Comparison of ENCODE assay signal across 28 mouse cellular contexts in the genomic region with DNA sequence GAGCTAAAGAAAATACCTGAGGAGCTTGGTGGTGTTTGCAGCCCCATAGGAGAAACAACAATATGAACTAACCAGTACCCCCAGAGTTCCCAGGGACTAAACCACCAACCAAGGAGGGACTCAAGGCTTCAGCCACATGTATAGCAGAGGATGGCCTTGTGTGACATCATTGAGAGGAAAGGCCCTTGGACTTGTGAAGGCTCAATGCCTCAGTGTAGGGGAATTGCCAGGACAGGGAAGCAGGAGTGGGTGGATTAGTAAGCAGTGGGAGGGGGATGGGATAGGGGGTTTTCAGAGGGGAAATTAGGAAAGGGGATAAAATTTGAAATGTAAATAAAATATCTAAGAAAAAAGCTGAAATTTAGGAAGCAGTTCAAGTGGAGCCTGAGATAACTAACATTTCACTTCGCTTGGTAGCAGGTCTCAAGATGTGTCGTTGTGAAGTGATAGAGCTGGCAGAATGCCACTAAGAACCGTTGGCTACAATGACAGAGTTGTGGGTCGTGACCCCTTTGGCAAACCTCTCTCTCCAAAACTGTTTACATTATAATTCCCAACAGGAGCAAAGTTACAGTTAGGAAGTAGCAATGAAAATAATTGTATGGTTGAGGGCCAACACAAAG. TPM values are rescaled to one million over a fixed set of nuclear protein-coding genes. Genes with fewer than 3 reads are reported as not detected.
DNase-seq lines count a peak whose midpoint lies in the region; ATAC-seq and TF ChIP-seq lines count a peak whose summit lies in the region.
"Had no signal": no experiment of that assay in that cellular context is flagged by ENCODE, and none has a peak within 500 bp of the region (broad histone marks: within the 10 kb centered on the region; RNA-seq: fewer than 3 reads in every experiment).

No protein-coding gene starts in this region.

- H3K9ac ChIP-seq in lung, embryonic 14.5 days, result no peak overlapping the region
- H3K9ac ChIP-seq in liver, embryonic 14.5 days (replicated peaks), result peak overlapping the region; percentile 18
- no peak overlapping the region for H3K9ac ChIP-seq in heart, adult 2 months (ENCODE audit: low read depth, low read length)
- H3K9ac ChIP-seq: embryonic facial prominence, embryonic 13.5 days; hindbrain, embryonic 13.5 days; limb, embryonic 12.5 days; midbrain, embryonic 12.5 days had no signal

- H3K79me2 ChIP-seq in heart, adult 2 months (replicated peaks; ENCODE audit: control insufficient read depth, insufficient read depth, low read length), result no peaks in the 10 kb centered on the region

- no peaks in the 10 kb centered on the region for H3K4me1 ChIP-seq in lung, embryonic 14.5 days (ENCODE audit: insufficient read depth)
- no peaks in the 10 kb centered on the region; the same call in 1 of the 2 replicates for H3K4me1 ChIP-seq in lung, adult 2 months (ENCODE audit: control insufficient read depth, insufficient read depth, low read length)
- peaks cover 32 to 42% of the 10 kb centered on the region in 2 experiments for H3K4me1 ChIP-seq in liver, embryonic 14.5 days (replicated peaks; ENCODE audit: control insufficient read depth in 2 of 2, insufficient read depth in 2 of 2, low read length in 1 of 2)
- H3K4me1 ChIP-seq in heart, adult 2 months (ENCODE audit: control insufficient read depth, insufficient read depth, low read length), result peaks cover 1% of the 10 kb centered on the region; the same call in 1 of the 2 replicates
- H3K4me1 ChIP-seq: embryonic facial prominence, embryonic 13.5 days; heart, embryonic 10.5 days; hindbrain, embryonic 13.5 days; limb, embryonic 12.5 days; midbrain, embryonic 12.5 days had no signal

- 22% methylated on average over 4 of the region's 4 CpGs for WGBS in lung, embryonic 14.5 days
- 19% methylated on average over 4 of the region's 4 CpGs for WGBS in lung, adult 2 months
- WGBS in liver, embryonic 14.5 days (ENCODE audit: insufficient replicate concordance), result 16% methylated on average over 4 of the region's 4 CpGs
- 19% methylated on average over 4 of the region's 4 CpGs for WGBS in heart, adult 2 months

- TF ChIP-seq POLR2A in lung, adult 2 months (IDR thresholded peaks at IDR 0.05; ENCODE audit: borderline replicate concordance, extremely low read depth, low read depth, low read length), result no peak
- TF ChIP-seq POLR2A in heart, adult 2 months (IDR thresholded peaks at IDR 0.05; ENCODE audit: insufficient read depth, low read depth, low read length), result no peak

- no peak overlapping the region for H3K27ac ChIP-seq in lung, embryonic 14.5 days (ENCODE audit: low read depth)
- H3K27ac ChIP-seq in liver, embryonic 14.5 days, result peak overlapping the region; percentile 55
- H3K27ac ChIP-seq in heart, adult 2 months, result no peak overlapping the region
- H3K27ac ChIP-seq: embryonic facial prominence, embryonic 13.5 days; heart, embryonic 10.5 days; hindbrain, embryonic 13.5 days; kidney, postnatal 0 days; limb, embryonic 12.5 days; midbrain, embryonic 12.5 days had no signal

- TF ChIP-seq EP300 in liver, embryonic 14.5 days (IDR thresholded peaks at IDR 0.05; ENCODE audit: low read depth), result no peak
- no peak for TF ChIP-seq EP300 in heart, adult 2 months (IDR thresholded peaks at IDR 0.05; ENCODE audit: insufficient read depth, low read depth, low read length)

- peak; percentile 57 for DNase-seq in lung, embryonic 14.5 days
- no peak for DNase-seq in lung, adult 2 months
- DNase-seq in adipocyte (ENCODE audit: low spot score) (peak; percentile 44), MN1 (ENCODE audit: low spot score) (no peak)
- DNase-seq in liver, embryonic 14.5 days (ENCODE audit: low read depth in 3 of 3, low spot score in 3 of 3), result no peak
- DNase-seq in heart, adult 2 months, result no peak
- DNase-seq: adrenal gland, postnatal 25 days; cerebellum, adult 11-12 months; cerebellum, adult 9-11 months; heart, postnatal 4 days; kidney, adult 8-10 months; kidney, postnatal 4 days; layer of hippocampus, adult 9-11 months; lung, adult 18-20 months; lung, postnatal 14 days; thymus, postnatal 14 days had no signal

- no peak overlapping the region for H3K4me3 ChIP-seq in lung, embryonic 14.5 days (ENCODE audit: low read depth, low read length)
- H3K4me3 ChIP-seq in lung, adult 2 months (replicated peaks; ENCODE audit: extremely low read depth, low read depth, low read length), result no peak overlapping the region
- no peak overlapping the region for H3K4me3 ChIP-seq in liver, embryonic 14.5 days (ENCODE audit: insufficient read depth in 1 of 2, low read depth in 2 of 2, low read length in 2 of 2)
- H3K4me3 ChIP-seq in heart, adult 2 months, result no peak overlapping the region
- H3K4me3 ChIP-seq: embryonic facial prominence, embryonic 13.5 days; heart, embryonic 10.5 days; hindbrain, embryonic 13.5 days; limb, embryonic 12.5 days; midbrain, embryonic 12.5 days; myocyte had no signal

- no peaks in the 10 kb centered on the region for H3K36me3 ChIP-seq in lung, embryonic 14.5 days (ENCODE audit: insufficient read depth)
- H3K36me3 ChIP-seq in liver, embryonic 14.5 days (replicated peaks; ENCODE audit: control insufficient read depth, insufficient read depth, low read depth), result no peaks in the 10 kb centered on the region
- H3K36me3 ChIP-seq in heart, adult 2 months (ENCODE audit: control insufficient read depth, insufficient read depth, low read length), result no peaks in the 10 kb centered on the region
- H3K36me3 ChIP-seq: embryonic facial prominence, embryonic 13.5 days; heart, embryonic 10.5 days; hindbrain, embryonic 13.5 days; limb, embryonic 12.5 days; midbrain, embryonic 12.5 days had no signal

- no peak overlapping the region for H3K4me2 ChIP-seq in lung, embryonic 14.5 days
- H3K4me2 ChIP-seq in liver, embryonic 14.5 days (ENCODE audit: low read depth), result peak overlapping the region; percentile 48
- H3K4me2 ChIP-seq: embryonic facial prominence, embryonic 13.5 days; hindbrain, embryonic 13.5 days; limb, embryonic 12.5 days; midbrain, embryonic 12.5 days had no signal

- no peaks in the 10 kb centered on the region for H3K27me3 ChIP-seq in lung, embryonic 14.5 days (ENCODE audit: insufficient read depth, low read length)
- H3K27me3 ChIP-seq in liver, embryonic 14.5 days (ENCODE audit: control insufficient read depth, insufficient read depth, low read length), result no peaks in the 10 kb centered on the region
- H3K27me3 ChIP-seq in heart, adult 2 months (ENCODE audit: control insufficient read depth, insufficient read depth, low read length), result no peaks in the 10 kb centered on the region
- H3K27me3 ChIP-seq: embryonic facial prominence, embryonic 13.5 days; hindbrain, embryonic 13.5 days; limb, embryonic 12.5 days; midbrain, embryonic 12.5 days; Patski had no signal

- no peak for ATAC-seq in lung, embryonic 14.5 days (ENCODE audit: insufficient read depth)
- ATAC-seq in liver, embryonic 14.5 days (ENCODE audit: insufficient read depth), result no peak; the same call in 1 of the 2 replicates
- ATAC-seq in megakaryocyte-erythroid progenitor cell, adult 5-6 weeks (replicated peaks; ENCODE audit: low FRiP score, low TSS enrichment, poor library complexity, severe bottlenecking), result peak; percentile 53
- ATAC-seq: CD4-positive, CD25-positive, alpha-beta regulatory T cell, adult 4 months; forebrain, embryonic 16.5 days; intestine, embryonic 16.5 days; Patski had no signal

- TF ChIP-seq CTCF in lung, embryonic 14.5 days (IDR thresholded peaks at IDR 0.05; ENCODE audit: low read depth), result no peak
- TF ChIP-seq CTCF in lung, adult 2 months (IDR thresholded peaks at IDR 0.05; ENCODE audit: insufficient read depth, low read length), result no peak
- no peak for TF ChIP-seq CTCF in liver, embryonic 14.5 days (IDR thresholded peaks at IDR 0.05; ENCODE audit: low read depth)
- no peak for TF ChIP-seq CTCF in heart, adult 2 months (IDR thresholded peaks at IDR 0.05)

- intact Hi-C loops in heart, adult 2 months (cut with DNase I), result no loop called here

- H3K9me3 ChIP-seq in lung, embryonic 14.5 days (ENCODE audit: low read depth, low read length), result no peaks in the 10 kb centered on the region
- no peaks in the 10 kb centered on the region for H3K9me3 ChIP-seq in liver, embryonic 14.5 days (ENCODE audit: control insufficient read depth, low read length)
- H3K9me3 ChIP-seq: embryonic facial prominence, embryonic 13.5 days; heart, embryonic 10.5 days; hindbrain, embryonic 13.5 days; limb, embryonic 12.5 days; midbrain, embryonic 12.5 days had no signal

RNA-seq across cellular contexts. Expression of gene Apbb1ip, which starts 7.6 kb away (rescaled TPM):
- 1.0 and 1.3 TPM in 2 replicates for polyA plus RNA-seq in lung, embryonic 14.5 days (2014; fragmentation: Nextera tagmentation; extraction: Ambion mirVana)
- 5.5 and 6.1 TPM in 2 replicates for polyA plus RNA-seq in lung, adult 2 months (2012; rRNA removed)
- 4.3 and 7.3 TPM in 2 replicates for polyA plus RNA-seq in liver, embryonic 14.5 days (2012; rRNA removed)
- polyA plus RNA-seq in liver, embryonic 14.5 days (2014; fragmentation: Nextera tagmentation; extraction: Ambion mirVana), result 10.6 and 12.2 TPM in 2 replicates
- 128 and 143 TPM in 2 replicates for total RNA-seq in megakaryocyte-erythroid progenitor cell, adult 5-6 weeks (2014; fragmentation: Nextera tagmentation)
- 14.0 and 21.9 TPM in 2 replicates for total RNA-seq in megakaryocyte-erythroid progenitor cell, adult 5-6 weeks (2017)
- 1 to 10 TPM; 3.0 to 4.0 TPM for total RNA-seq in heart, adult 2 months (2021)
- polyA plus RNA-seq in heart, adult 2 months (2012; rRNA removed), result 1.6 and 2.4 TPM in 2 replicates
- polyA plus RNA-seq: Patski had no signal

Comparison
In these comparisons a context has a peak if more than half of its experiments do, and no peak if none do; other contexts are left out.
1. DNase-seq: peak in lung, embryonic 14.5 days (single experiment) and adipocyte (single experiment); none in lung, adult 2 months (single experiment), liver, embryonic 14.5 days (0 of 3), MN1 (single experiment) and heart, adult 2 months (0 of 2).